Mouse (Mus musculus) limb, embryonic 15.5 days (tissue): ENCODE results near the gene Gm14391. TPM values are rescaled to one million over a fixed set of nuclear protein-coding genes. Genes with fewer than 3 reads are reported as not detected.
"Not testable (repeated sequence)": the region's sequence is repeated elsewhere in the genome, so short reads cannot be mapped to it uniquely, and the experiment has no call there.

Source experiments
- ATAC-seq: fragments of 200-750 bp; cut with Nextera tagmentation; 2 replicates; pipeline ENCODE4 v1.8.0; 2017; ENCODE audit warnings: low read depth, moderate TSS enrichment; ENCODE audit not compliant: insufficient number of reproducible peaks, low FRiP score, low TSS enrichment
- H3K27ac ChIP-seq: fragments of 300-500 bp; sonication (generic); 2 replicates; pipeline ENCODE4 v1.5.1; 2015; ENCODE audit warnings: moderate library complexity, mild to moderate bottlenecking, inconsistent platforms
- H3K27me3 ChIP-seq: fragments of 300-500 bp; sonication (generic); 2 replicates; pipeline ENCODE4 v1.6.1; 2015; ENCODE audit warnings: inconsistent platforms
- H3K36me3 ChIP-seq: fragments of 300-500 bp; sonication (generic); 2 replicates; pipeline ENCODE4 v1.6.1; 2015; ENCODE audit warnings: inconsistent platforms
- H3K4me1 ChIP-seq: fragments of 300-500 bp; sonication (generic); 2 replicates; pipeline ENCODE4 v1.6.1; 2015; ENCODE audit warnings: inconsistent platforms
- H3K4me2 ChIP-seq: fragments of 300-500 bp; sonication (generic); 2 replicates; pipeline ENCODE4 v1.6.1; 2015; ENCODE audit warnings: mild to moderate bottlenecking, inconsistent platforms
- H3K4me3 ChIP-seq: fragments of 300-500 bp; sonication (generic); 2 replicates; pipeline ENCODE4 v1.5.1; 2015; ENCODE audit warnings: mild to moderate bottlenecking, inconsistent platforms
- H3K9ac ChIP-seq: fragments of 300-500 bp; sonication (generic); 2 replicates; pipeline ENCODE4 v1.6.1; 2015; ENCODE audit warnings: inconsistent platforms
- H3K9me3 ChIP-seq: fragments of 300-500 bp; sonication (generic); 2 replicates; pipeline ENCODE4 v1.6.1; 2016; ENCODE audit warnings: inconsistent platforms
- WGBS: fragments of 180-500 bp; shearing (Covaris S2); methylation state at CpG from one replicate; pipeline ENCODE4 v1.1.7; 2015; 5-methylcytosine and 5-hydroxymethylcytosine counted together
- polyA plus RNA-seq: library from polyadenylated mRNA; unstranded; fragments of >200 nt; fragmentation: Nextera tagmentation; extraction: Ambion mirVana; gene quantifications from 2 replicates; pipeline ENCODE4 v1.2.1, GENCODE M21; 2015

Gene Gm14391
- polyA plus RNA-seq, 1 experiment from 2014 or later, result 6.7 TPM

- H3K27me3 ChIP-seq, H3K9ac ChIP-seq, ATAC-seq, H3K9me3 ChIP-seq, H3K4me1 ChIP-seq, H3K27ac ChIP-seq, H3K36me3 ChIP-seq: not testable (repeated sequence)
- 11% methylated on average over 1 of the region's 2 CpGs for WGBS
- Histone ChIP-seq H3K4me3 (peak within 1 kb of the TSS; percentile 47), H3K4me2 (peak within 1 kb of the TSS; percentile 40)
These were observed 64.8 kb downstream of the Gm14391 start, which contains the start of gene Gm14399 for GRCm38 (mm10) chr2:175141993-175142295. Gene Gm14399, minus strand, starts transcription at chr2:175142012.

GRCm38 (mm10) chr2:175141118-175141992, 65.4 kb downstream of the Gm14391 start:
- not testable (repeated sequence) for H3K9me3 ChIP-seq, H3K9ac ChIP-seq, H3K27ac ChIP-seq, H3K36me3 ChIP-seq, H3K27me3 ChIP-seq, H3K4me1 ChIP-seq, ATAC-seq
- Histone ChIP-seq H3K4me2 (peak overlapping the region; percentile 40), H3K4me3 (peak overlapping the region; percentile 47)
- 3% methylated on average over 25 of the region's 25 CpGs for WGBS

Other genes with a start within 250 kb of the Gm14391 start
- not detected in 2 replicates for gene Gm14444, start 196.7 kb downstream of the Gm14391 start, polyA plus RNA-seq
- 0.47 and 0.53 TPM in 2 replicates for gene Gm14393, start 139.1 kb downstream of the Gm14391 start, polyA plus RNA-seq
- gene Gm14399, start 64.9 kb downstream of the Gm14391 start, polyA plus RNA-seq, result 3.9 and 6.1 TPM in 2 replicates
- gene Gm14443, start 31.0 kb downstream of the Gm14391 start, polyA plus RNA-seq, result 0.60 and 0.84 TPM in 2 replicates
- 2.7 TPM in 1 of 2 replicates, not detected in the other for gene Gm14440, start 68.2 kb upstream of the Gm14391 start, polyA plus RNA-seq
- 15.7 and 17.6 TPM in 2 replicates for gene Gm4631, start 131.3 kb upstream of the Gm14391 start, polyA plus RNA-seq
- gene Zfp968, start 165.5 kb upstream of the Gm14391 start, polyA plus RNA-seq, result 3.5 and 5.7 TPM in 2 replicates
- 9.8 and 14.8 TPM in 2 replicates for gene Gm4724, start 228.9 kb upstream of the Gm14391 start, polyA plus RNA-seq